Mouse (Mus musculus) midbrain, embryonic 11.5 days (tissue): ENCODE results near the gene Tmod1. TPM values are rescaled to one million over a fixed set of nuclear protein-coding genes. Genes with fewer than 3 reads are reported as not detected.

Experiments used
- ATAC-seq: fragments of 200-750 bp; cut with Nextera tagmentation; 2 replicates; pipeline ENCODE4 v1.8.0; 2017; ENCODE audit warnings: moderate TSS enrichment, moderate library complexity; ENCODE audit not compliant: low FRiP score
- DNase-seq: peaks from one replicate; pipeline ENCODE4 v3.0.0; 2015; ENCODE audit warnings: low spot score; ENCODE audit errors: missing footprints
- H3K27ac ChIP-seq: fragments of 300-500 bp; sonication (generic); 2 replicates; pipeline ENCODE4 v1.5.1; 2014; ENCODE audit warnings: low read depth, low read length
- H3K27me3 ChIP-seq: fragments of 300-500 bp; sonication (generic); 2 replicates; pipeline ENCODE4 v1.6.1; 2014; ENCODE audit warnings: mild to moderate bottlenecking, low read length, moderate library complexity, mixed read lengths; ENCODE audit not compliant: control insufficient read depth, insufficient read depth
- H3K36me3 ChIP-seq: fragments of 300-500 bp; sonication (generic); 2 replicates; pipeline ENCODE4 v1.6.1; 2014; ENCODE audit warnings: mild to moderate bottlenecking, low read length, moderate library complexity, mixed read lengths; ENCODE audit not compliant: control insufficient read depth, insufficient read depth
- H3K4me1 ChIP-seq: fragments of 300-500 bp; sonication (generic); 2 replicates; pipeline ENCODE4 v1.6.1; 2014; ENCODE audit warnings: low read length; ENCODE audit not compliant: control insufficient read depth, insufficient read depth
- H3K4me2 ChIP-seq: fragments of 300-500 bp; sonication (generic); 2 replicates; pipeline ENCODE4 v1.6.1; 2014; ENCODE audit warnings: mild to moderate bottlenecking, moderate library complexity
- H3K4me3 ChIP-seq: fragments of 300-500 bp; sonication (generic); 2 replicates; pipeline ENCODE4 v1.5.1; 2014; ENCODE audit warnings: low read depth, low read length
- H3K9ac ChIP-seq: fragments of 300-500 bp; sonication (generic); 2 replicates; pipeline ENCODE4 v1.6.1; 2014; ENCODE audit warnings: low read length
- H3K9me3 ChIP-seq: fragments of 300-500 bp; sonication (generic); 2 replicates; pipeline ENCODE4 v1.6.1; 2016; ENCODE audit warnings: low read length; ENCODE audit not compliant: control insufficient read depth
- WGBS: fragments of 180-500 bp; shearing (Covaris S2); extraction: QIAGEN DNeasy Blood & Tissue Kit; methylation state at CpG from one replicate; pipeline ENCODE4 v1.1.7; 2014; 5-methylcytosine and 5-hydroxymethylcytosine counted together
- polyA plus RNA-seq: library from polyadenylated mRNA; unstranded; fragments of >200 nt; fragmentation: Nextera tagmentation; extraction: Ambion mirVana; gene quantifications from 2 replicates; pipeline ENCODE4 v1.2.1, GENCODE M21; 2014

The Tmod1 gene
- polyA plus RNA-seq, 1 experiment from 2014 or later: 2.7 TPM

- peaks cover 21% of the 10 kb centered on the region for H3K4me1 ChIP-seq
- peak overlapping the region; percentile 14; the same call in 1 of the 2 replicates for H3K4me2 ChIP-seq
- no peaks in the 10 kb centered on the region for H3K36me3 ChIP-seq
- no peaks in the 10 kb centered on the region for H3K9me3 ChIP-seq
- peaks cover 35% of the 10 kb centered on the region for H3K27me3 ChIP-seq
- no peak for DNase-seq
- H3K27ac ChIP-seq: no peak overlapping the region
- H3K4me3 ChIP-seq: no peak overlapping the region
- H3K9ac ChIP-seq: no peak overlapping the region
- WGBS: 25% methylated on average over 5 of the region's 5 CpGs
- ATAC-seq: no peak
Observed at GRCm38 (mm10) chr4:46042505-46042850, 3.7 kb downstream of the Tmod1 start.

- no peaks in the 10 kb centered on the region for H3K9me3 ChIP-seq
- ATAC-seq (no peak), DNase-seq (no peak)
- H3K4me1 ChIP-seq: peaks cover 21% of the 10 kb centered on the region
- 86% methylated on average over 8 of the region's 8 CpGs for WGBS
- H3K36me3 ChIP-seq: no peaks in the 10 kb centered on the region
- no peak overlapping the region for H3K27ac ChIP-seq
- peaks cover 28% of the 10 kb centered on the region for H3K27me3 ChIP-seq
- no peak overlapping the region for H3K4me3 ChIP-seq
- no peak overlapping the region for H3K9ac ChIP-seq
- no peak overlapping the region for H3K4me2 ChIP-seq
Observed at GRCm38 (mm10) chr4:46043361-46043760, 4.6 kb downstream of the Tmod1 start.

GRCm38 (mm10) chr4:46047971-46048370, 9.2 kb downstream of the Tmod1 start:
- WGBS: 73% methylated on average over 4 of the region's 4 CpGs
- no peak overlapping the region for H3K9ac ChIP-seq
- no peak for DNase-seq

GRCm38 (mm10) chr4:46048418-46048817, 9.7 kb downstream of the Tmod1 start:
- H3K27me3 ChIP-seq: no peaks in the 10 kb centered on the region
- no peaks in the 10 kb centered on the region for H3K4me1 ChIP-seq
- no peaks in the 10 kb centered on the region for H3K36me3 ChIP-seq
- H3K9me3 ChIP-seq: no peaks in the 10 kb centered on the region
- H3K27ac ChIP-seq: no peak overlapping the region
- DNase-seq: no peak
- 87% methylated on average over 7 of the region's 7 CpGs for WGBS
- no peak overlapping the region for H3K4me3 ChIP-seq
- no peak overlapping the region for H3K9ac ChIP-seq
- H3K4me2 ChIP-seq: no peak overlapping the region
- no peak for ATAC-seq

More at GRCm38 (mm10) chr4:46047971-46048370, 9.2 kb downstream of the Tmod1 start:
- no peak for ATAC-seq
- H3K27ac ChIP-seq: no peak overlapping the region
- no peaks in the 10 kb centered on the region for H3K9me3 ChIP-seq
- no peaks in the 10 kb centered on the region for H3K27me3 ChIP-seq
- no peaks in the 10 kb centered on the region for H3K4me1 ChIP-seq
- H3K36me3 ChIP-seq: no peaks in the 10 kb centered on the region
- H3K4me2 ChIP-seq: no peak overlapping the region
- H3K4me3 ChIP-seq: no peak overlapping the region

GRCm38 (mm10) chr4:46053323-46054107, 14.8 kb downstream of the Tmod1 start:
- no peak overlapping the region for H3K4me3 ChIP-seq
- no peaks in the 10 kb centered on the region for H3K27me3 ChIP-seq
- H3K9ac ChIP-seq: no peak overlapping the region
- no peaks in the 10 kb centered on the region for H3K9me3 ChIP-seq
- no peak overlapping the region for H3K4me2 ChIP-seq
- no peak overlapping the region for H3K27ac ChIP-seq
- ATAC-seq (no peak), DNase-seq (no peak)
- H3K36me3 ChIP-seq: no peaks in the 10 kb centered on the region
- H3K4me1 ChIP-seq: no peaks in the 10 kb centered on the region
- WGBS: 91% methylated on average over 9 of the region's 9 CpGs

- Histone ChIP-seq H3K9ac (no peak overlapping the region), H3K4me1 (no peaks in the 10 kb centered on the region), H3K36me3 (no peaks in the 10 kb centered on the region), H3K9me3 (no peaks in the 10 kb centered on the region), H3K27me3 (no peaks in the 10 kb centered on the region), H3K4me2 (no peak overlapping the region), H3K4me3 (no peak overlapping the region), H3K27ac (no peak overlapping the region)
- DNase-seq: no peak
- 80% methylated on average over 5 of the region's 5 CpGs for WGBS
- no peak for ATAC-seq
Observed at GRCm38 (mm10) chr4:46056163-46056562, 17.4 kb downstream of the Tmod1 start.

- no peaks in the 10 kb centered on the region for H3K36me3 ChIP-seq
- no peak overlapping the region for H3K27ac ChIP-seq
- no peaks in the 10 kb centered on the region for H3K4me1 ChIP-seq
- H3K9me3 ChIP-seq: no peaks in the 10 kb centered on the region
- H3K27me3 ChIP-seq: no peaks in the 10 kb centered on the region
- no peak for ATAC-seq
- WGBS: 88% methylated on average over 12 of the region's 12 CpGs
- peak; percentile 37 for DNase-seq
- no peak overlapping the region for H3K4me2 ChIP-seq
- H3K4me3 ChIP-seq: no peak overlapping the region
- no peak overlapping the region for H3K9ac ChIP-seq
Observed at GRCm38 (mm10) chr4:46061259-46061962, 22.7 kb downstream of the Tmod1 start.

GRCm38 (mm10) chr4:46063841-46064240, 25.1 kb downstream of the Tmod1 start:
- 81% methylated on average over 4 of the region's 4 CpGs for WGBS
- ATAC-seq: no peak
- no peak overlapping the region for H3K4me3 ChIP-seq

GRCm38 (mm10) chr4:46064263-46064662, 25.5 kb downstream of the Tmod1 start:
- Histone ChIP-seq H3K4me3 (no peak overlapping the region), H3K4me2 (no peak overlapping the region), H3K4me1 (no peaks in the 10 kb centered on the region), H3K9ac (no peak overlapping the region), H3K9me3 (no peaks in the 10 kb centered on the region), H3K27me3 (no peaks in the 10 kb centered on the region), H3K36me3 (no peaks in the 10 kb centered on the region), H3K27ac (no peak overlapping the region)
- ATAC-seq: no peak
- no peak for DNase-seq
- 69% methylated on average over 8 of the region's 8 CpGs for WGBS

More at GRCm38 (mm10) chr4:46063841-46064240, 25.1 kb downstream of the Tmod1 start:
- Histone ChIP-seq H3K9ac (no peak overlapping the region), H3K4me1 (no peaks in the 10 kb centered on the region), H3K4me2 (no peak overlapping the region), H3K27ac (no peak overlapping the region), H3K27me3 (no peaks in the 10 kb centered on the region), H3K9me3 (no peaks in the 10 kb centered on the region), H3K36me3 (no peaks in the 10 kb centered on the region)
- DNase-seq: peak; percentile 47
